Comparison of ENCODE assay signal across 22 mouse cellular contexts in the genomic region with DNA sequence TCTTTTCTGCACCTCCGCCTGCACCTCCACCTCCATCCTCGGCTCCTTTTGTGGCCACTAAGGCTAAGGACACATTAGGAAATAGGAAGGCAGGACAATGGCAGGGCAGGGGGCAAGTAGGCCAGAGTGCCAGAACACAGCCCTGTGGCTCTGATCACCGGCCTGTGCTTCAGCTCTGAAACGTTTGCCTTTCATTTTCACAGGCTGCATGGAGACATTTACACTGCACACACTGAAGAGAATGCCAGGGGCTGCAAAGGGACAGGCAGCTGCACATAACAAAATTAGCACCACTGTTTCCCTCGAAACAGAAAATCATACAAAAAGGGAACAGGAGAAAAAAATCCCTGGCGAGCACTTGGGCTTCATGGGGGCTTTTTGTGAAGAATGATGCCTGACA.
DNase-seq lines count a peak whose midpoint lies in the region; ATAC-seq and TF ChIP-seq lines count a peak whose summit lies in the region.
"Had no signal": no experiment of that assay in that cellular context is flagged by ENCODE, and none has a peak within 500 bp of the region (broad histone marks: within the 10 kb centered on the region; RNA-seq: fewer than 3 reads in every experiment).

No protein-coding gene starts in this region.

- H3K27ac ChIP-seq in midbrain, embryonic 10.5 days (replicated peaks) = peak overlapping the region; percentile 63
- H3K27ac ChIP-seq in midbrain, embryonic 11.5 days (ENCODE audit: low read depth, low read length) = no peak overlapping the region
- peak overlapping the region; percentile 51; the same call in 1 of the 2 replicates for H3K27ac ChIP-seq in hindbrain, embryonic 14.5 days
- H3K27ac ChIP-seq in midbrain, postnatal 0 days (ENCODE audit: low read depth, low read length) = 0 out of 2 replicates have a peak overlapping the region, but pooled peaks have one; percentile 32
- no peak overlapping the region for H3K27ac ChIP-seq in embryonic facial prominence, embryonic 10.5 days (replicated peaks)
- H3K27ac ChIP-seq: heart, adult 2 months; kidney, postnatal 0 days had no signal

- H3K4me2 ChIP-seq in midbrain, embryonic 11.5 days = no peak overlapping the region
- H3K4me2 ChIP-seq in hindbrain, embryonic 14.5 days (replicated peaks) = no peak overlapping the region
- no peak overlapping the region for H3K4me2 ChIP-seq in midbrain, postnatal 0 days (ENCODE audit: low read depth, low read length, poor library complexity, severe bottlenecking)
- H3K4me2 ChIP-seq: liver, embryonic 11.5 days had no signal

- DNase-seq in frontal cortex, postnatal 25 days (ENCODE audit: low spot score in 2 of 2) = no peak
- no peak for DNase-seq in midbrain, embryonic 10.5 days (ENCODE audit: low spot score)
- DNase-seq in midbrain, embryonic 11.5 days (ENCODE audit: low spot score, missing footprints) = no peak
- no peak for DNase-seq in hindbrain, embryonic 14.5 days (ENCODE audit: low spot score)
- no peak for DNase-seq in midbrain, postnatal 0 days (ENCODE audit: low spot score)
- DNase-seq in lung, adult 18-20 months = no peak
- no peak for DNase-seq in embryonic facial prominence, embryonic 10.5 days (ENCODE audit: low spot score)
- DNase-seq: adrenal gland, postnatal 25 days; cerebellum, adult 18-20 months; cerebellum, postnatal 36 days; gastrocnemius, postnatal 14 days; heart, adult 2 months; heart, postnatal 36 days; layer of hippocampus, postnatal 36 days; lung, adult 2 months; right cerebral cortex, postnatal 25 days; thymus, adult 2 months had no signal

- TF ChIP-seq CTCF in midbrain, postnatal 0 days (IDR thresholded peaks at IDR 0.05) = no peak

- ATAC-seq in frontal cortex, adult (ENCODE audit: low TSS enrichment) = peak; percentile 51; the same call in 1 of the 2 replicates
- ATAC-seq in midbrain, embryonic 11.5 days (ENCODE audit: low FRiP score) = no peak
- no peak for ATAC-seq in hindbrain, embryonic 14.5 days (ENCODE audit: low FRiP score)
- no peak for ATAC-seq in midbrain, postnatal 0 days (ENCODE audit: low FRiP score)
- ATAC-seq: intestine, embryonic 16.5 days had no signal

- 34% methylated on average over 6 of the region's 6 CpGs for WGBS in midbrain, embryonic 10.5 days
- WGBS in midbrain, embryonic 11.5 days = 32% methylated on average over 6 of the region's 6 CpGs
- 17% methylated on average over 6 of the region's 6 CpGs for WGBS in hindbrain, embryonic 14.5 days
- 24% methylated on average over 6 of the region's 6 CpGs for WGBS in midbrain, postnatal 0 days
- WGBS in embryonic facial prominence, embryonic 10.5 days = 44% methylated on average over 6 of the region's 6 CpGs

- H3K27me3 ChIP-seq in midbrain, embryonic 10.5 days (ENCODE audit: low read depth, poor library complexity, severe bottlenecking) = no peaks in the 10 kb centered on the region
- H3K27me3 ChIP-seq in midbrain, embryonic 11.5 days (ENCODE audit: control insufficient read depth, insufficient read depth, low read length) = no peaks in the 10 kb centered on the region
- H3K27me3 ChIP-seq in hindbrain, embryonic 14.5 days (ENCODE audit: control insufficient read depth, insufficient read depth, low read length) = no peaks in the 10 kb centered on the region
- no peaks in the 10 kb centered on the region for H3K27me3 ChIP-seq in midbrain, postnatal 0 days (ENCODE audit: insufficient read depth, low read length)
- H3K27me3 ChIP-seq in embryonic facial prominence, embryonic 10.5 days (replicated peaks; ENCODE audit: low read depth, poor library complexity, severe bottlenecking) = no peaks in the 10 kb centered on the region

- H3K36me3 ChIP-seq in midbrain, embryonic 10.5 days = no peaks in the 10 kb centered on the region
- H3K36me3 ChIP-seq in midbrain, embryonic 11.5 days (ENCODE audit: control insufficient read depth, insufficient read depth, low read length) = no peaks in the 10 kb centered on the region
- no peaks in the 10 kb centered on the region for H3K36me3 ChIP-seq in hindbrain, embryonic 14.5 days (replicated peaks; ENCODE audit: control insufficient read depth, insufficient read depth)
- H3K36me3 ChIP-seq in midbrain, postnatal 0 days (ENCODE audit: insufficient read depth, low read length) = no peaks in the 10 kb centered on the region
- H3K36me3 ChIP-seq in embryonic facial prominence, embryonic 10.5 days (replicated peaks) = no peaks in the 10 kb centered on the region

- peaks cover 13% of the 10 kb centered on the region for H3K4me1 ChIP-seq in midbrain, embryonic 10.5 days
- H3K4me1 ChIP-seq in midbrain, embryonic 11.5 days (ENCODE audit: control insufficient read depth, insufficient read depth, low read length) = peaks cover 3% of the 10 kb centered on the region; the same call in 1 of the 2 replicates
- peaks cover 18% of the 10 kb centered on the region for H3K4me1 ChIP-seq in hindbrain, embryonic 14.5 days (replicated peaks; ENCODE audit: control insufficient read depth, insufficient read depth, low read length)
- H3K4me1 ChIP-seq in midbrain, postnatal 0 days (ENCODE audit: insufficient read depth, low read length) = no peaks in the 10 kb centered on the region
- peaks cover 14% of the 10 kb centered on the region; the same call in 1 of the 2 replicates for H3K4me1 ChIP-seq in embryonic facial prominence, embryonic 10.5 days

- H3K9me3 ChIP-seq in midbrain, embryonic 10.5 days (replicated peaks) = no peaks in the 10 kb centered on the region
- no peaks in the 10 kb centered on the region for H3K9me3 ChIP-seq in midbrain, embryonic 11.5 days (ENCODE audit: control insufficient read depth, low read length)
- H3K9me3 ChIP-seq in hindbrain, embryonic 14.5 days (ENCODE audit: control insufficient read depth, low read length) = no peaks in the 10 kb centered on the region
- H3K9me3 ChIP-seq in midbrain, postnatal 0 days (ENCODE audit: low read length) = no peaks in the 10 kb centered on the region
- H3K9me3 ChIP-seq in embryonic facial prominence, embryonic 10.5 days = no peaks in the 10 kb centered on the region

- no peak overlapping the region for H3K9ac ChIP-seq in midbrain, embryonic 11.5 days (ENCODE audit: low read length)
- no peak overlapping the region for H3K9ac ChIP-seq in hindbrain, embryonic 14.5 days
- no peak overlapping the region for H3K9ac ChIP-seq in midbrain, postnatal 0 days (replicated peaks; ENCODE audit: low read length, poor library complexity, severe bottlenecking)

- H3K4me3 ChIP-seq in midbrain, embryonic 10.5 days = no peak overlapping the region
- H3K4me3 ChIP-seq in midbrain, embryonic 11.5 days (ENCODE audit: low read depth, low read length) = no peak overlapping the region
- H3K4me3 ChIP-seq in hindbrain, embryonic 14.5 days (replicated peaks; ENCODE audit: low read length) = no peak overlapping the region
- H3K4me3 ChIP-seq in midbrain, postnatal 0 days (ENCODE audit: low read depth, low read length) = no peak overlapping the region
- no peak overlapping the region for H3K4me3 ChIP-seq in embryonic facial prominence, embryonic 10.5 days
- H3K4me3 ChIP-seq: heart, adult 2 months; myocyte had no signal

Comparison
In these comparisons a context has a peak if more than half of its experiments do, and no peak if none do; other contexts are left out.
1. H3K27ac ChIP-seq: peak in midbrain, embryonic 10.5 days (single experiment), hindbrain, embryonic 14.5 days (single experiment) and midbrain, postnatal 0 days (single experiment); none in midbrain, embryonic 11.5 days (single experiment) and embryonic facial prominence, embryonic 10.5 days (single experiment).